Mouse (Mus musculus): ENCODE results near the gene Lypd5. TPM values are rescaled to one million over a fixed set of nuclear protein-coding genes. Genes with fewer than 3 reads are reported as not detected.
A peak's percentile ranks its signal among the peaks of the same experiment; 100 is the strongest.

Gene Lypd5
- total RNA-seq, 1 experiment from 2014 or later: not detected

DNA sequence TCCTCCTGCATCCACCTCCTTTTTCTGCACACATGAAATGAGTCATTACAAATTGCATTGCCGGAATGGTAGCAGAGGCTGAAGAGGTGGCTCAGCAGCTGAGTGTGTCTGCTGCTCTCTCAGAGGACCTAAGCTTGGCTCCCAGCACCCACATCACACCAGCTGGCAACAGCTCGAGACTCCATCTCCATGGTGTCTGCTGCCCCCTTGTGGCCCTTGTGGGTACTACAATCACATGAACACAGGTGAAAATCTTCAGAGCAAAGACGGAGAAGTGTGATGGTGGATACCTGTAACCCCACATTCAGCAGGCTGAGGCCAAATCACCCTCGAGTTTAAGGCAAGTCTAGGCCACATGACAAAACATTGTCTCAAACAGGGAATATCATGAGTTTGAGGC lies 8.9 kb downstream of the Lypd5 start:
- no peak for ATAC-seq (replicated peaks; ENCODE audit: low read depth, poor library complexity, severe bottlenecking)

DNA sequence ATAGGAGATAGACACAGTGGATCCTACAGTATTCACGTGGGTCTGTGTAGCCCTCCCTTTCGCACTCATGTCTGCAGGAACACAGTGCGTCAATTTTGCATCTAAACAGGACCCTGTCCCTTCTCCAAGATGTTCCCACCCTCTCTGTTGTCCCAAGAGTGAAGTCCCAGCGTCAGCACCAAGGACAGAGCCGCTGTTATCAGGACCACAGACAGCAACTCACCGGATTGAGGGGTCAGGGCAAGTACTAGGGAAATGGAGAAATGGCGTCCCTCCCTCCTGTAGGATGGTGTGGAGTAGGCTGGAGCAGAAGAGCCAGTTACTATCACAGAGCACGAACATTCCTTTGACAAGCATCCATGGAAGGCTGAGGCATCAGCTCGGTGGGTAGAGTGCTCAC lies 10.3 kb downstream of the Lypd5 start:
- peak; percentile 80 for ATAC-seq (replicated peaks; ENCODE audit: low read depth, poor library complexity, severe bottlenecking)

DNA sequence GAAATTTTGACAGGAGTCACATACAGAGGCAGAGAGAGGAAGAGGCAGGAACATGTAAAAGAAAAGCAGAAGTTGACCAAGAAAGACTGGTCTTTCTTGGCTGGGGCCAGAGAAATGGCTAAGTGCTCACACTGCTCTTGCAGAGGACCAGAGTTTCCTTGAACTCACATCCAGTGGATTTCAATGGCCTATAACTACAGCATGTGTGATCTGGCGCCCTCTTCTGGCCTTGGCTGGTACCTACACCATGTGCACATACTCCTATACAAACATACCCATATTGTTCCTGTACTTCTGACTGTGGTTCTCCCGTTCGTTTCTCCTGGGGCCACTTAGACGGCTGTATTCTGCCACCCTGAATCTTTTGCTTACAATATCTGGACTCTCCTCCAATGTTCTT lies 12.0 kb downstream of the Lypd5 start:
- ATAC-seq (replicated peaks; ENCODE audit: low read depth, poor library complexity, severe bottlenecking): 0 out of 2 replicates have a peak, but pooled peaks have one; percentile 9

DNA sequence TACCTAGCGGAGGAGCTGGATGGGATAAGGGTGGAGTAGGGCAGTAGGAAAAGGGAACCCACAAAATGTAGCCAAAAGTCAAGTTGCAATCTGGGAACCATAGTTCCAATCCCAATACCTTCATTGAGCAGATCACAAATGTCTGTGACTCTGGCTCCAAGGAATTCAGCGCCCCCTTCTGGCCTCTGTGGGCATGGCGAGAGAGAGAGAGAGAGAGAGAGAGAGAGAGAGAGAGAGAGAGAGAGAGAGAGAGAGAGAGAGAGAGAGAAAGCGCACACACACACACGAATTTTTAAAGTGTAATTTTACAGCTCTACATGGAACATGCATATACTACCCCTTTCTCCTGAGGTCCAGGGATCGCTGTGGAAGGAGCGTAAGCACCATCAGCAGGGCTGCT lies 14.2 kb downstream of the Lypd5 start:
- peak; percentile 8; the same call in 1 of the 2 replicates for ATAC-seq (replicated peaks; ENCODE audit: low read depth, poor library complexity, severe bottlenecking)

DNA sequence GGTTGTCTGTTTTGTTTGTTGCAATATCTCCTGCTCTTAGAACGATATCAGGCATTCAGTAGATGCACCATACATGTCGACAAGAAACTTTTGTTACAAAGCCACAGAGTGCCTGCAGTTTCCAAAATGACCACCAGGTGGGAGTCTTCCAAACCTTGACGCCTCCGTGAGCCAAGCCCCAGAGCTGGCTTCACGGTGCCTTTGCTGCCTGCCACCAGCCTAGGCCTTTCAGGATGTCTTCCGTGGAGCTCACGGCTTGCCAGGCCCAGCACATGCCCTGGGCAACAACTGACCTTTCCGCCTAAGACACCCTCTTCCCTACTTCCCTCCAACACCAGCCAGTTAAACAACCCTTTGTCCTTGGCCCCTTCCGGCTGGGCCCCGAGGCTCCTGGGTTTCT lies 15.8 kb downstream of the Lypd5 start:
- ATAC-seq (replicated peaks; ENCODE audit: low read depth, poor library complexity, severe bottlenecking): peak; percentile 67

DNA sequence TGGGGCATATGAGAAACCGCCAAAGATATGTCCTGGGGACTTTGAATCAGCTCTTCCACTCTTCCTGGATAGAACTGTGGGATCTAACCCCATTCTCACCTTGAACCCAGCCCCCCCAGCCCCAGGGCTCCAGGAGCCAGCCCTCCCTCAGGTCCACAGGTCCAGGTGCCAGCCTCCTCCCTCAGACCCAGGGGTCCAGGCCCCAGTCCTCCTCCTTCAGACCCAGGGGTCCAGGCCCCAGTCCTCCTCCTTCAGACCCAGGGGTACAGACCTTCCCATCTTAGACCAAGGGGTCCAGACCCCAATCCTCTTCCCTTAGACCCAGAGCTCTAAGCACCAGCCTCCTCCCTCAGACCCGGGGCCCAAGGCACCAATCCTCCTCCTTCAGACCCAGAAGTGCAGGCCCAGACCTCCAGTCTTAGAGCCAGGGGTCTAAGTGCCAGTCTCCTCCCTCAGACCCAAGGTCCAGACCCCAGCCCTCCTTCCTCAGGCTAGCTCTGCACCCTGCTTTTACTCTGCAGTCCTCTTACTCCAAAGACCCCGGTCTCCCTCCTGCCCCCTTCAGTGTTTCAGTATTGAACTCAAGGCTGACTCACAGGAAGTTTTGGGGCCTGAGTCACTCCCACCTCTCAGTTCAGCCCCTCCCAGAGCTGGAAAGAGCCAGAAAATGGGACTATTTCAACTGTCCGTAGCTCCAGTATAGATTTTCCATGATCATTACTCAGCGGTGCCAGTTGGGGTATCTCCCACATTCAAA lies 16.4 kb downstream of the Lypd5 start:
- no peak for ATAC-seq (replicated peaks; ENCODE audit: low read depth, poor library complexity, severe bottlenecking)

DNA sequence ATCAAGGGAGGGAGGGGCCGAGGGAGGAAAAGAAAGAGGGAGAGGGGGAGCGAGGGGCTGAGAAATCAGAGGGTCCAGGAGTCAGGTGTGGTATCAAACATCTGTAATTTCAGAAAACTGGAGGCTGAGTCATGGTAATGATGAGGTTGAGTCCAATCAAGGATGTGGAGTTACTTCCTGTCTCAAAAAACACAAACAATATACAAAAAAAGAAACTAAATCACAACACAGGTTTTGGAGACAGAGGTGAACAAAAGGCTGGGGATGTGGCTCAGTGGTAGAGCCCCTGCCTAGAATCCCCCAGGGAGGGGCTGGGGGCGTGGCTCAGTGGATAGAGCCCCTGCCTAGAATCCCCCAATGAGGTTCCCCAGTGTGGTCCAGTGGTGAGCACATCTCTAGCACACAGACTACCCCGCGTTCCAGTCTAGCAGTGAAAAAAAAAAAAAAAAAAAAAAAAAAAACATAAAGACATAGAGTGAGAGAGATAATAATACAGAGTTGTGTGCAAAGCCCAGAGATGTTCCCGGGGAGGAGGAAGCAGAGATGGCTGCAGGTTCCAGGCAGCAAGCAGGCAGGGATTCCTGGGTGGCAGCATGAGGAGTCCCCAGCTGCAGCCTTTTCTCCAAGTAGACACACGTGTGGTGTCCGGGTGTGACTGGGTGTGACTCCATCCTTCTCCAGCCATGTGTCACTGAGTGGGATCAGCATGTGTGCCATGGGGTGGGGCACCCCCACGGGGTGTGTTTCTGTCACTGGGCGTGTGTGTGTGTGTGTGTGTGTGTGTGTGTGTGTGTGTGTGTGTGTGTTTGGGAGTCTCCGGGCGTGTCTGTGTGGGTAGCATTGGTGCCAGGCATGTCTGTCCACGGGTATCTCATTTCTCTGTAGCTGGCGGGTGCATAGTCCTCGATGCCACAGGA lies 18.0 kb downstream of the Lypd5 start:
- no peak for ATAC-seq (replicated peaks; ENCODE audit: low read depth, poor library complexity, severe bottlenecking)

DNA sequence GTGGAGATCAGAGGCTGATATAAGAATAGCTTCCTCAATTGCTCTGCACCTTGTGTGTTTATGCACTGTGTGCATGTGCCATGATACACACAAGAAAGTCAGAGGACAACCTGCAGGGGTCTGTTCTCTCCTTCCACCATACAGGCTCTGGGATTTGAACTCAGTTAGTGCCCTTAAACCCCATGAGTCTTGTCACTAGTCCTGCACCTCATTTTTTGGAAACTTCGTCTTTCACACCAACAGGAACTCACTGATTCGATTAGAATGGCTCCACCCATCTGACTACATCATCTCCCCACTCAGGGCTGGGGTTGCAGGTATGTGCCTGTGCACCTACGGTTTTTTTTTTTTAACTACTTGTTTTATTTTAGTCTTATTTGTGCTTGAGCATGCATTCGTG lies 19.2 kb downstream of the Lypd5 start:
- no peak for ATAC-seq (replicated peaks; ENCODE audit: low read depth, poor library complexity, severe bottlenecking)

DNA sequence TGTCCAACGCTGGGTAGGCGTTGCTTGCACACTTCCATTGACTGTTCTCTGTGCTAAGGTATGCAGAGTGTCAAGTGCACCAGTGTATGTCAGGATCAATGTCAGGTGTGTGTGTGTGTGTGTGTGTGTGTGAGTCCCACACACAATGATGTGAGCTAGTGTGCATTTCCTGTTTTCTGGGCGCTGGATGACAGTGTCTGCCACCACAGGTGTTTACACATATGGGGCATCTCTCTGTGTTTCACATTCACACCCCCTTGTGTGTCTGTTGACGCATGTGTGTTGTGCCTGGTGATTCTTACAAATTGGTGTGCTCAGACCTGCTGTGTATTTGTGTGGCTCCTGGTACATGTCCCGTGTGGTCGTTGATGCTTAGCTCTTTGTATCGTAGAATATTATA lies 19.9 kb downstream of the Lypd5 start:
- ATAC-seq (replicated peaks; ENCODE audit: low read depth, poor library complexity, severe bottlenecking): no peak

DNA sequence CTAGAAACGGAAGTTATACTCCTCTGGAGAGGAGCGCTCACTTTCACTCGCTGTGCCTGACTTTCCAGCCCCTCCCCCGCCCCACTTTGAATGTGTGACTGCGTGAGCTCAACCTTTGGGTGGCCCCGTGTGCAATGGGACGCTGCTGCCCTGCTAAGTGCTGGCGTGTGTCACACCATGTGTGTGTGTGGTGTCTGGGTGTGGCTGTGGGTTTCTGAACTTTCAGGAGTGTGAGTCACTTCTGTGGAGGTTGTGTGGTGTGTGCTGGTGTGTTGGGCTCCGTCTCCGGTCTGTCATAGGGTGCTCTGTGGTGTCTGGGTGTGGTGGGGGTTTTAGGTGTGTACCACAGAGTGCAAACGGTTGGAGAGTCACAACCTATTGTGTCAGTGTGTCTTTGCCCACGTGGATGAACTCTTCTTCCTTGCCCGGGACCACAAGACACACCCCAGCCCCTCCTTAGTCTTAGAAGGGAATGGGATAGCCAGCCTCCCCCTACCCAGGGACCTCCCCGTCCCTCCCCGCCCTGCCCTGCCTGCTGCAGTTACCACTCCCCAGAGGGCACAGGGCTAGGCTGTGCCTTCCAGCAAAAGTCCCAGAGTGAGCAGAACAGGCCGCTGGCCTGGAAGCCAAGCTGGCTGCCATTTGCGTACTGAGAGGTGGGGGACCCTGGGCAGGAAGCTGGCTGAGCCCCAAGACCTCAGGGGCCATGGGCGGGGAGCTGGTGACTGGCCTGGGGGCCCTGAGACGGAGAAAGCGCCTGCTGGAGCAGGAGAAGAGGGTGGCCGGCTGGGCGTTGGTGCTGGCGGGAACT lies 20.9 kb downstream of the Lypd5 start, which contains the start of gene Kcnn4:
TSS of gene Kcnn4 (plus strand) at position 533 of the 811 bp plus-strand sequence.
- ATAC-seq (replicated peaks; ENCODE audit: low read depth, poor library complexity, severe bottlenecking): peak; percentile 42

DNA sequence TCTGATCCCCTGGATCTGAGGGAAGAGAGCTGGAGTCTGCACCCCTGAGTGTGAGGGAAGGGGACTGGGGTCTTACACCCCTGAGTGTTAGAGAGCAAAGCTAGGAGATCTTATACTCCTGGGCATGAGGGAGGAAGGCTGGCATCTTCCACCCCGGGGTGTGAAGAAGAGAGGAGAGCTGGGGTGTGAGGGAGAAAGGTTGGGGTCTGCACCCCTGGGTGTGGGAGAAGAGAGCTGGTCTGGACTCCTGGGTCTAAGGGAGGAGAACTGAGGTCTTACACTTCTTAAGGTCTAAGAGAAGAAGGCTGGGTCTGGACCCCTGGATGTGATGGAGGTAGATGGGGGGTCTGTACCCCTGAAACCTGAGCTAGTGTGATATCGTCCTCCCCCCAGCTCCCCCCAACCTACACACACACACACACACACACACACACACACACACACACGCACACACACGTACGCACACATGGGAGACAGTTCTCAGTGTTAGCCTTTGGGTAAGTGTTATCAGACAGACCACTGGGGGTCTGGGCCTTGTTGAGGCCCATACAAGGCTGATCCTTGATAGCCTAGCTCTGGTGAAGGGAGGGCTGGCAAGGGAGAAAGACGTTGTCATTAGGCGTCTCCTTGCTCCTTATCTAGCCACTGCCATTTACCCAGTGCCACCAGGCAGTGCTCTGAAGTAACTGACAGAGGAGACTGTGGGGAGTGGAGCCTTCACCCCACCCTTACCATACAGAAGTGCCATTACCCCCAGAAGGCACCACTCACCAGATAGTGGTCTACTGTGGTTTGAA lies 22.2 kb downstream of the Lypd5 start:
- peak; percentile 52 for ATAC-seq (replicated peaks; ENCODE audit: low read depth, poor library complexity, severe bottlenecking)

DNA sequence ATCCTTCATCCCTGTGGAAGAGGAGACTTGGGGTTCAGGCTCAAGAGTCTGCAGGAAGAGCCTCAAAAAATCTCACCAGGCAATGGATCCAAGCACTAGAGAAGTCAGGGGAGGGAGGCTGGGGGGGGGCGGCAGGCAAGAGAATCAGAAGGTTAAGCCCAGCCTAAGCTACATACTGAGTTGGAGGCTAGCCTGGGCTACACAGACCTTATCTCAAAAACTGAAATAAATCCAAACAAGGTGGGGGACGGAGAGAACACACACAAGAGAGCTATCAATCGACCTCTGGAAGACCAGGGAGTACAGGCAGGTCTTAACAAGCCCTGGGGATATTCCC lies 22.8 kb downstream of the Lypd5 start:
- ATAC-seq (replicated peaks; ENCODE audit: low read depth, poor library complexity, severe bottlenecking): no peak

DNA sequence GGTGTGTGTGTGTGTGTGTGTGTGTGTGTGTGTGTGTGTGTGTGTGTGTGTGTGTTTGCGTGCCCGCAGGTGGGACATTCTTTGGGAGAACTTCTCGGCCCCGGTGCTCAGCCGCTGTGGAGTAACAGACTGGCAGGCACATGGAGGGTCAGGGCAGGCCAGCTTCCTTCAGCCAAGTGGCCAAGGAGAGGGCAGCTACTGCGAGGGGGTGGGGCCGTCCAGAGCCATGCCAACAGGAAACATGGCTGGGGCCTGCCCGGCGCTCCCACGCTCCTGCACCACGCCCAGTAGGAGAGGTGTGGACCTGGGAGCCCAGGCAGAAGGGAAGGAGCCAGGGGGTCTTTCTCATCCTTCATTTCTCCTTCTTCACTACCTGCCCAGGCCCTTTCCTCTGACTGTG lies 23.3 kb downstream of the Lypd5 start:
- no peak for ATAC-seq (replicated peaks; ENCODE audit: low read depth, poor library complexity, severe bottlenecking)

DNA sequence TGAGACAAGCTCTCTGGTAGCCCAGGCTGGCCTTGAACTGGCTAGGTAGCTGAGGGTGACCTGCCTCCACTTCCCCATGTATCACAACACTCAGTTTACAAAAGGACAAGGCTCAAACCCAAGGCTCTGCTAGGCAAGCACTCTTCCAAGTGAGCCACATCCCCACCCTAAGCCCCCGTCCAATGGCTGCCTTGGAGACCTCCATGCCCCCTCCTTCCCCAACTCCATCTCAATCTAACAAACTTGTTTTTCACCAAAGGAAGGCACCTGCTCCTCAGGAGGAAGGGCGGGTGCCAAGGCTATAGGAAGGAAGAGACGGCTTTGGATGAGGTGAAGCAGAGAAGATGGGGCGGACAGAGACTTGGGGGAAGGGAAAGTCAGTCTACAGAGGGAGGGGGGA lies 23.8 kb downstream of the Lypd5 start:
- ATAC-seq (replicated peaks; ENCODE audit: low read depth, poor library complexity, severe bottlenecking): no peak

DNA sequence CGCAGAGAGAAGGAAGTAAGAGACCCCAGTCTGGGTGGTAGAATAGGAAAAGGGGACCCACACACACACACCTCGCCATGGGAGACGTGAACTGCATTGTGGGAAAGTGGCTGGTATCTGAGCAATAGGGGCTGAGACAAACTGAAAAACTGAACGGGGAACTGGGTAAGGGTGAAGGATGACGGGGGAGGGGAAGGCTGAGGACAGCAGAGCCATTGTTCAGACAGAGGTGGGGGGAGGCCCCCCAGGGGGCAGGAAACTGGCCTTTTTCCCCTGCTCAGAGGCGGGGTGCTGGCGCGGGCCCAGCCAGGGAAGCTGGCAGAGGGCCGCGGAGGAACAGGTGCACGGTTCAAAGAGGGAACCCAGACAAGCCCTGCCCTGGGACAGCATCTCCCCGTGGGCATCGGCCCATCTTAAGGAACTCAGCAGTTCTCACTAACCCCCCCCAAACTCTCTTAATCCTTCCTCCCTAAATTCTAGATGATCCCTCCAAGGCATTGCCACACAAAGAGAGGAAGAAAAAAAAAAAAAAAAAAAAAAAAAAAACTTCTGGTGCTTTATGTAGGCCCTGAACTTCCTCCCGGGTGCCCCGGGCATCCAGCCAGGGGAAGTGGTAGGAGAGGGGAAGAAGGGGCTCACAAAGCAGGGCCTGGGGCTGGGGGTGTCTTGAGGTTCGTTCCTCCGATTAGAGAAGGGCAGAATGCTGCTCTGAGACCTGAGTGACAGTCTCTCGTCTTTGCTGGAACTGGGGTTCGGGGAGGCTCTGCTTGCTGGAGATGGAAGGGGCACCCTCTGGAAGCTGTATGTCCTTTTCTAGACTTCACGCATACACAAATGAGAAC lies 24.8 kb downstream of the Lypd5 start:
- ATAC-seq (replicated peaks; ENCODE audit: low read depth, poor library complexity, severe bottlenecking): peak; percentile 29

DNA sequence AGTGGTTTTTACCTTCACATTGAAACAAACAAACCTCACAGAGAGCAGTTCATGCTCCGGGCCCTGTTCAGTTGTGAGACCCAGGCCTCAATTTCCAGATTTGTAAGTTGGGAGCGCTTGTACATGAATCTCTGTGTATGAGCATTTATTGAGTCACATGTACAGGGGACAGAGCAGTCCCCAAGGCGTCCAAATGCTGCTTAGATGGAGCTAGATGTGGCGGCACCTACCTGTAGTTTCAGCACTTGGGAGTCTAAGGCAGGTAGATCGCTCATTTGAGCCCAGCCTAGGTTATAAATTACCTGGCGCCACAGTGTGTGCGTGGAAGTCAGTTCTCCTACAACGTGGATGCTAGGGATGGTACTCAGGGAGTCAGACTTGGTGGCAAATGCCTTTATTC lies 27.5 kb downstream of the Lypd5 start:
- no peak for ATAC-seq (replicated peaks; ENCODE audit: low read depth, poor library complexity, severe bottlenecking)

DNA sequence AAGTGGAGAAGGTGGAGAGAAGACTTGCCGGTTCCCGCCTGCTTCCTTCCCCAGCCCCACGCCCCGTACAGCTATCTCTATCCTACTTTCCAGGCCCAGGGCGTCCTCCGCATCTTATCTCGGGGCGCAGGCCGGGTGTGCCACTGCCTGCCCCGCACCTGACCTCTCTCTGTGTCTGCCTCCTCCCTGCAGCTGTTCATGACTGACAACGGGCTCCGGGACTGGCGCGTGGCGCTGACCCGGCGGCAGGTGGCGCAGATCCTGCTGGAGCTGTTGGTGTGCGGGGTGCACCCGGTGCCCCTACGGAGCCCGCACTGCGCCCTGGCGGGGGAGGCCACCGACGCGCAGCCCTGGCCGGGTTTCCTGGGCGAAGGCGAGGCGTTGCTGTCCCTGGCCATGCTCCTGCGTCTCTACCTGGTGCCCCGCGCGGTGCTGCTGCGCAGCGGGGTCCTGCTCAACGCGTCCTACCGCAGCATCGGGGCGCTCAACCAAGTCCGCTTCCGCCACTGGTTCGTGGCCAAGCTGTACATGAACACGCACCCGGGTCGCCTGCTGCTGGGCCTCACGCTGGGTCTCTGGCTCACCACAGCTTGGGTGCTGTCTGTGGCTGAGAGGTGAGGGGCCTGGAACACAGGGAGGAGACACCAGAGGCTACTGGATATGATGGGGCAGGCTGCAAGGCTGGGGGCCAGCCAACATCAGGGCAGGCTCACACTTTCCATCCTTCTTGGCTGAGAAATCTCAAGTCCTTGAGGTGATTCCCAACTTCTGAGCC lies 28.3 kb downstream of the Lypd5 start:
- ATAC-seq (replicated peaks; ENCODE audit: low read depth, poor library complexity, severe bottlenecking): peak; percentile 60

DNA sequence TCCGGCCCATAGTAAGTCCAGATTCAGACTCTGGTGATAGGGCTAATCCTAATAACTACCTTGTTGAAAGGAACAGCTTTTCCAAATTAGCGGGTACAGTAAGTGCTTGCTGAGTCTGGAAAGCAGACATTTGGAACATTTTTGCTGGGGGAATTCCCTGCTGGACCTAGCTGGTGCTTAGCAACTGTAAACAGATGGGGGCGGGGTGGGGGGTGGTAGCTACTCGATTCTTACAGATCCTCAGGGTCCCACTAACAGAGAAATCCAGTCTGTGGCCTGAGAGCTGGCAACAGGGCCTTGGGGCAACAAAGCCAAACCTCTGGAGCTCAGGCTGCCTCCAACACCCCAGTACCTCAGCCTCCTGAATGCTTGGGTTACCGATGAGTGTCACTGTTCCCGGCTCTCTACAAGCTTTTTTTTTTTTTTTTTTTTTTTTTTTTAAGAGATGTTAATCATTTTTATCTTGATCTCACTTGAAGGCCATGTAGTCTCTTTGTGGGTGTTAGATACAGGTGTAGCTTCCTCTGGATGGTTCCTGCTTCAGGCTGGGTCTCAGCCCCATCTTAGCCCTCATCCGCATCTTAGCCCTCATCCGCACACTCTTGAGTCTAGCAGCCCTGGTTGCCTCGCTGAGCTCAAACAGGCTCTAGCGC lies 29.2 kb downstream of the Lypd5 start:
- no peak for ATAC-seq (replicated peaks; ENCODE audit: low read depth, poor library complexity, severe bottlenecking)

Measured in common myeloid progenitor, adult 5-6 weeks (primary cell).